Mouse (Mus musculus) kidney, embryonic 15.5 days (tissue): Measurements from ENCODE around the gene Abcd1. TPM values are rescaled to one million over a fixed set of nuclear protein-coding genes. Genes with fewer than 3 reads are reported as not detected.

Source experiments
- ATAC-seq: fragments of 200-750 bp; cut with Nextera tagmentation; replicated peaks from 2 replicates; pipeline ENCODE4 v1.8.0; 2017; ENCODE audit warnings: moderate TSS enrichment; ENCODE audit not compliant: low FRiP score
- H3K27ac ChIP-seq: fragments of 300-500 bp; sonication (generic); 2 replicates; pipeline ENCODE4 v1.5.1; 2015; ENCODE audit warnings: mild to moderate bottlenecking, inconsistent platforms
- H3K27me3 ChIP-seq: fragments of 300-500 bp; sonication (generic); 2 replicates; pipeline ENCODE4 v1.6.1; 2015; ENCODE audit warnings: inconsistent platforms
- H3K36me3 ChIP-seq: fragments of 300-500 bp; sonication (generic); 2 replicates; pipeline ENCODE4 v1.6.1; 2015; ENCODE audit warnings: inconsistent platforms
- H3K4me1 ChIP-seq: fragments of 300-500 bp; sonication (generic); 2 replicates; pipeline ENCODE4 v1.6.1; 2015; ENCODE audit warnings: inconsistent platforms
- H3K4me2 ChIP-seq: fragments of 300-500 bp; sonication (generic); 2 replicates; pipeline ENCODE4 v1.6.1; 2015; ENCODE audit warnings: moderate library complexity, mild to moderate bottlenecking, inconsistent platforms
- H3K4me3 ChIP-seq: fragments of 300-500 bp; sonication (generic); replicated peaks from 2 replicates; pipeline ENCODE4 v1.5.1; 2015; ENCODE audit warnings: mild to moderate bottlenecking, inconsistent platforms
- H3K9ac ChIP-seq: fragments of 300-500 bp; sonication (generic); 2 replicates; pipeline ENCODE4 v1.6.1; 2015; ENCODE audit warnings: mild to moderate bottlenecking, inconsistent platforms
- H3K9me3 ChIP-seq: fragments of 300-500 bp; sonication (generic); replicated peaks from 2 replicates; pipeline ENCODE4 v1.6.1; 2016; ENCODE audit warnings: inconsistent platforms
- WGBS: fragments of 180-500 bp; shearing (Covaris S2); methylation state at CpG from one replicate; pipeline ENCODE4 v1.1.7; 2015; ENCODE audit warnings: mixed read lengths; 5-methylcytosine and 5-hydroxymethylcytosine counted together
- polyA plus RNA-seq: library from polyadenylated mRNA; unstranded; fragments of >200 nt; fragmentation: Nextera tagmentation; extraction: Ambion mirVana; gene quantifications from 2 replicates; pipeline ENCODE4 v1.2.1, GENCODE M21; 2015

The Abcd1 gene
- polyA plus RNA-seq, 1 experiment from 2014 or later: 15.2 TPM

GRCm38 (mm10) chrX:73748977-73749376, 32.6 kb downstream of the Abcd1 start:
- H3K9me3 ChIP-seq: no peaks in the 10 kb centered on the region
- H3K4me1 ChIP-seq: no peaks in the 10 kb centered on the region
- H3K27ac ChIP-seq: no peak overlapping the region
- no peaks in the 10 kb centered on the region for H3K36me3 ChIP-seq
- no peak overlapping the region for H3K4me2 ChIP-seq
- H3K9ac ChIP-seq: no peak overlapping the region
- H3K27me3 ChIP-seq: peaks cover 7% of the 10 kb centered on the region; the same call in 1 of the 2 replicates
- no peak overlapping the region for H3K4me3 ChIP-seq
- WGBS: 93% methylated on average over 1 of the region's 1 CpGs
- no peak for ATAC-seq

GRCm38 (mm10) chrX:73756334-73757140, 40.1 kb downstream of the Abcd1 start, which contains the start of gene Plxnb3:
TSS of gene Plxnb3 (plus strand) at chrX:73757090.
- no peak for ATAC-seq
- Histone ChIP-seq H3K36me3 (no peaks in the 10 kb centered on the region), H3K9ac (no peak within 1 kb of the TSS), H3K27ac (no peak within 1 kb of the TSS), H3K4me1 (no peaks in the 10 kb centered on the region), H3K4me2 (no peak within 1 kb of the TSS), H3K27me3 (peaks cover 25% of the 10 kb centered on the region; the same call in 1 of the 2 replicates), H3K9me3 (no peaks in the 10 kb centered on the region), H3K4me3 (no peak within 1 kb of the TSS)
- WGBS: 80% methylated on average over 5 of the region's 5 CpGs

GRCm38 (mm10) chrX:73758611-73759290, 42.4 kb downstream of the Abcd1 start:
- Histone ChIP-seq H3K27me3 (peaks cover 24% of the 10 kb centered on the region; the same call in 1 of the 2 replicates), H3K4me1 (no peaks in the 10 kb centered on the region), H3K9me3 (no peaks in the 10 kb centered on the region), H3K4me2 (no peak overlapping the region), H3K9ac (no peak overlapping the region), H3K4me3 (no peak overlapping the region), H3K36me3 (no peaks in the 10 kb centered on the region), H3K27ac (no peak overlapping the region)
- no peak for ATAC-seq
- 87% methylated on average over 13 of the region's 13 CpGs for WGBS

- no peak for ATAC-seq
- Histone ChIP-seq H3K27me3 (no peaks in the 10 kb centered on the region), H3K36me3 (no peaks in the 10 kb centered on the region), H3K9me3 (no peaks in the 10 kb centered on the region), H3K4me3 (no peak overlapping the region), H3K4me2 (no peak overlapping the region), H3K27ac (no peak overlapping the region), H3K9ac (no peak overlapping the region), H3K4me1 (no peaks in the 10 kb centered on the region)
- WGBS: 56% methylated on average over 1 of the region's 1 CpGs
Observed at GRCm38 (mm10) chrX:73765311-73765710, 48.9 kb downstream of the Abcd1 start.

GRCm38 (mm10) chrX:73767267-73767666, 50.9 kb downstream of the Abcd1 start:
- 63% methylated on average over 9 of the region's 9 CpGs for WGBS
- Histone ChIP-seq H3K9ac (no peak overlapping the region), H3K27me3 (0 out of 2 replicates have a peak, but pooled peaks cover 4% of the 10 kb centered on the region), H3K9me3 (no peaks in the 10 kb centered on the region), H3K4me1 (no peaks in the 10 kb centered on the region), H3K4me3 (no peak overlapping the region), H3K27ac (no peak overlapping the region), H3K36me3 (no peaks in the 10 kb centered on the region), H3K4me2 (no peak overlapping the region)
- no peak for ATAC-seq

GRCm38 (mm10) chrX:73774168-73774760, 57.9 kb downstream of the Abcd1 start, which contains the start of gene Srpk3:
TSS of gene Srpk3 (plus strand) at chrX:73774405.
- peaks cover 19% of the 10 kb centered on the region for H3K36me3 ChIP-seq
- peaks cover 4% of the 10 kb centered on the region; the same call in 1 of the 2 replicates for H3K27me3 ChIP-seq
- 0 out of 2 replicates have a peak within 1 kb of the TSS, but pooled peaks have one; percentile 4 for H3K4me2 ChIP-seq
- H3K27ac ChIP-seq: peak within 1 kb of the TSS; percentile 54
- 0 out of 2 replicates have a peak, but pooled peaks cover 11% of the 10 kb centered on the region for H3K4me1 ChIP-seq
- 39% methylated on average over 9 of the region's 9 CpGs for WGBS
- no peaks in the 10 kb centered on the region for H3K9me3 ChIP-seq
- no peak within 1 kb of the TSS for H3K9ac ChIP-seq
- no peak within 1 kb of the TSS for H3K4me3 ChIP-seq
- peak; percentile 62 for ATAC-seq

- peaks cover 26% of the 10 kb centered on the region for H3K36me3 ChIP-seq
- no peaks in the 10 kb centered on the region for H3K9me3 ChIP-seq
- H3K4me1 ChIP-seq: 0 out of 2 replicates have a peak, but pooled peaks cover 11% of the 10 kb centered on the region
- WGBS: 66% methylated on average over 10 of the region's 10 CpGs
- H3K27ac ChIP-seq: peak overlapping the region; percentile 54
- ATAC-seq: peak; percentile 72
- H3K4me3 ChIP-seq: no peak overlapping the region
- H3K4me2 ChIP-seq: no peak overlapping the region
- H3K9ac ChIP-seq: no peak overlapping the region
- H3K27me3 ChIP-seq: peaks cover 4% of the 10 kb centered on the region; the same call in 1 of the 2 replicates
Observed at GRCm38 (mm10) chrX:73774802-73775483, 58.5 kb downstream of the Abcd1 start.

GRCm38 (mm10) chrX:73782227-73782626, 65.8 kb downstream of the Abcd1 start:
- Histone ChIP-seq H3K4me3 (no peak overlapping the region), H3K9me3 (no peaks in the 10 kb centered on the region), H3K9ac (no peak overlapping the region), H3K36me3 (peaks cover 48% of the 10 kb centered on the region), H3K4me1 (peaks cover 9% of the 10 kb centered on the region; the same call in 1 of the 2 replicates), H3K27ac (no peak overlapping the region), H3K4me2 (no peak overlapping the region), H3K27me3 (peaks cover 4% of the 10 kb centered on the region)
- ATAC-seq: no peak
- 85% methylated on average over 3 of the region's 3 CpGs for WGBS

GRCm38 (mm10) chrX:73785666-73786065, 69.3 kb downstream of the Abcd1 start:
- ATAC-seq: no peak
- peak overlapping the region; percentile 61 for H3K4me2 ChIP-seq
- peak overlapping the region; percentile 67 for H3K4me3 ChIP-seq
- H3K27me3 ChIP-seq: peaks cover 4% of the 10 kb centered on the region
- peaks cover 18% of the 10 kb centered on the region for H3K4me1 ChIP-seq
- H3K36me3 ChIP-seq: peaks cover 28% of the 10 kb centered on the region
- H3K9me3 ChIP-seq: no peaks in the 10 kb centered on the region
- H3K27ac ChIP-seq: peak overlapping the region; percentile 97
- peak overlapping the region; percentile 53 for H3K9ac ChIP-seq

- Histone ChIP-seq H3K4me1 (peaks cover 18% of the 10 kb centered on the region), H3K27ac (peak within 1 kb of the TSS; percentile 97), H3K36me3 (peaks cover 27% of the 10 kb centered on the region), H3K27me3 (peaks cover 4% of the 10 kb centered on the region), H3K9me3 (no peaks in the 10 kb centered on the region), H3K4me2 (peak within 1 kb of the TSS; percentile 61), H3K9ac (peak within 1 kb of the TSS; percentile 66), H3K4me3 (peak within 1 kb of the TSS; percentile 67)
- ATAC-seq: peak; percentile 96
- whole genome bisulfite sequencing: 23% methylated on average over 52 of the region's 52 CpGs
Observed at GRCm38 (mm10) chrX:73786364-73787224, 70.2 kb downstream of the Abcd1 start, which contains the start of the genes Idh3g and Ssr4. TSS of gene Idh3g (minus strand) at chrX:73786897. TSS of gene Ssr4 (plus strand) at chrX:73787028.

- Histone ChIP-seq H3K36me3 (peaks cover 22% of the 10 kb centered on the region), H3K27me3 (peaks cover 6% of the 10 kb centered on the region), H3K9ac (peak overlapping the region; percentile 66), H3K27ac (peak overlapping the region; percentile 97), H3K9me3 (no peaks in the 10 kb centered on the region), H3K4me2 (peak overlapping the region; percentile 59), H3K4me3 (peak overlapping the region; percentile 67), H3K4me1 (peaks cover 18% of the 10 kb centered on the region)
- peak; percentile 52; the same call in 1 of the 2 replicates for ATAC-seq
- 17% methylated on average over 19 of the region's 22 CpGs for WGBS
Observed at GRCm38 (mm10) chrX:73787225-73787558, 70.8 kb downstream of the Abcd1 start.
